Mouse (Mus musculus) E14TG2a.4 (cell line): Measurements from ENCODE around the gene Ect2.

Experiments
- H3K27me3 ChIP-seq: 2 replicates; pipeline ENCODE4 v1.6.1; 2014; ENCODE audit warnings: low read length, control low read depth; ENCODE audit not compliant: insufficient read depth
- H3K36me3 ChIP-seq: 2 replicates; pipeline ENCODE4 v1.6.1; 2014; ENCODE audit warnings: low read length, control low read depth; ENCODE audit not compliant: insufficient read depth
- H3K4me1 ChIP-seq: replicated peaks from 2 replicates; pipeline ENCODE4 v1.6.1; 2014; ENCODE audit warnings: low read depth, low read length, control low read depth
- H3K4me3 ChIP-seq: replicated peaks from 2 replicates; pipeline ENCODE4 v1.5.1; 2014; ENCODE audit warnings: mild to moderate bottlenecking, low read length
- H3K9me3 ChIP-seq: 2 replicates; pipeline ENCODE4 v1.6.1; 2014; ENCODE audit warnings: low read length, control low read depth
- CTCF ChIP-seq: conservative IDR thresholded peaks from 2 replicates; pipeline ENCODE4 v1.5.1; 2014; ENCODE audit warnings: low read length
- NANOG ChIP-seq: IDR thresholded peaks from 2 replicates; pipeline ENCODE4 v1.6.1; 2014; ENCODE audit warnings: borderline replicate concordance, low read length, mixed read lengths
- POU5F1 ChIP-seq: IDR thresholded peaks from 2 replicates; pipeline ENCODE4 v1.6.1; 2014; ENCODE audit warnings: low read length, borderline replicate concordance

Ect2 gene

GRCm38 (mm10) chr3:27145733-27146132 is 7.9 kb downstream of the Ect2 start:
- H3K27me3 ChIP-seq = no peaks in the 10 kb centered on the region

GRCm38 (mm10) chr3:27143570-27143969 is 10.1 kb downstream of the Ect2 start:
- peaks cover 54% of the 10 kb centered on the region for H3K4me1 ChIP-seq
- no peaks in the 10 kb centered on the region for H3K9me3 ChIP-seq
- TF ChIP-seq NANOG (no peak), CTCF (no peak), POU5F1 (no peak)
- no peak overlapping the region for H3K4me3 ChIP-seq
- no peaks in the 10 kb centered on the region for H3K27me3 ChIP-seq
- H3K36me3 ChIP-seq = peaks cover 97% of the 10 kb centered on the region

More at GRCm38 (mm10) chr3:27145733-27146132, 7.9 kb downstream of the Ect2 start:
- Histone ChIP-seq H3K4me1 (peaks cover 69% of the 10 kb centered on the region), H3K4me3 (no peak overlapping the region), H3K9me3 (no peaks in the 10 kb centered on the region), H3K36me3 (peaks cover 97% of the 10 kb centered on the region)
- no peak for TF ChIP-seq NANOG
- no peak for TF ChIP-seq CTCF
- no peak for TF ChIP-seq POU5F1

DNA sequence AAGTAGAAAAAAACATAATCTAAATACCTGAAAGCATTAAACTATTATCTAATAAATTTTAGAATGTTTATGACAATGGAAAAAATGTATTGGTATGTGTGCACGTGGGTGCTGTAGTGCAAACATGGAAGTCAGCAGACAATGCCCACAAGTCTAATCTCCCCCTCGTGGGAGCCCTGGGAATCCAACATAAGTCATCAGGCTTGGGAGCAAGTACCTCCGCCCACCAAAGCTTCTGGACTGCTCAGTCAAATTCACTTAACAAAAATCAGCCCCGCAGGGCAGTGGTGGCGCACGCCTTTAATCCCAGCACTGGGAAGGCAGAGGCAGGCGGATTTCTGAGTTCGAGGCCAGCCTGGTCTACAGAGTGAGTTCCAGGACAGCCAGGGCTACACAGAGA is 13.6 kb downstream of the Ect2 start:
- Histone ChIP-seq H3K4me3 (no peak overlapping the region), H3K27me3 (no peaks in the 10 kb centered on the region), H3K4me1 (peaks cover 30% of the 10 kb centered on the region), H3K9me3 (no peaks in the 10 kb centered on the region), H3K36me3 (peaks cover 97% of the 10 kb centered on the region)
- no peak for TF ChIP-seq POU5F1

DNA sequence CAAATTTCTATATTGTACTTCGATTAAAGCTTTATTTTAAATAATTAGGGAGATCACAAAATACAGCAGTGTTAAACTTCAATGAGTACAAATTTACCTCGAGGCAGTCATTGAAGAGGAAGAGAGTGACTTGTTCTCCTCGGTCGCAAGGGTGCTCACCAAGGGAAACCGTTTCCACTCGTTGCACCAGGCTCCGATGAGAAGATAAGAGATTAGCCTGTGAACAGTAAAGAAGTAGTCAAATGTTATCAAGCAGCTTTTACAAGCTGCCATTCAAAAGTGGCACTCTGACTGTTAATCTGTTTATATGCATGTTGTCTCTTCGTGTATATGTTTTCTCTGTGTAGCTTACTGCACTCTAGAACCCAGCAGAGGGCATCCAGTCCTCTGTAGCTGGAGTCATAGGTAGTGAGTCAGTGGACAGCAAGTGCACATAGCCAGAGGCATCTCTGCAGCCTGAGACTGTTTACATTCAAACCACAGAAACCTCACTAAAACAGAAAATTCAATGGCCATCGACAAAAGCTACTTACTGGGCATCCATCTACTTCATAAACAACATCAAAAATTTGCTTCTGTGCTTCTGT is 31.7 kb downstream of the Ect2 start:
- peaks cover 95% of the 10 kb centered on the region for H3K36me3 ChIP-seq
- no peaks in the 10 kb centered on the region for H3K27me3 ChIP-seq
- H3K4me3 ChIP-seq = no peak overlapping the region
- TF ChIP-seq NANOG = no peak
- no peaks in the 10 kb centered on the region for H3K9me3 ChIP-seq
- H3K4me1 ChIP-seq = peaks cover 12% of the 10 kb centered on the region

GRCm38 (mm10) chr3:27120932-27121331 is 32.7 kb downstream of the Ect2 start:
- no peaks in the 10 kb centered on the region for H3K27me3 ChIP-seq
- H3K4me3 ChIP-seq = no peak overlapping the region
- TF ChIP-seq CTCF = no peak
- peaks cover 12% of the 10 kb centered on the region for H3K4me1 ChIP-seq
- no peaks in the 10 kb centered on the region for H3K9me3 ChIP-seq
- H3K36me3 ChIP-seq = peaks cover 95% of the 10 kb centered on the region

DNA sequence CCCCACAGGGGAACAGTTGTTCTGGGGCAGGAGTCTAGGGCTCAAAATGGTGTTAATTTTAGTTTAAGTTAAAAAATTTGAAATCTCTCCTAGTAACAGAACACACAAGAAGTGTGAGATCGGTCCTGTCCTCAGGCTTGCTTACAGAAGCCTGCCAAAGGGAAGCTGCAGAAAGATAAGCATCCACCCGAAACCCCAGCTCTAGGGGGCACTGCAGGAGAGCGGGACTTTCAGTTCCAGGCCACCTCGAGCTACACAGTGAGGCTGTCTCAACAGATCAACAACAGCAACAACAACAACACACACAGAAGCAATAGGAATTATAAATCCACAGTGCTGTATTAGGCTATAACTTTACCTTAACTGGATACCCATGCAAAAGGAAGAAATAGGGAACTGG is 35.5 kb downstream of the Ect2 start:
- TF ChIP-seq CTCF = no peak
- TF ChIP-seq POU5F1 = no peak
- no peak for TF ChIP-seq NANOG
- Histone ChIP-seq H3K9me3 (no peaks in the 10 kb centered on the region), H3K36me3 (peaks cover 88% of the 10 kb centered on the region), H3K4me3 (no peak overlapping the region), H3K4me1 (0 out of 2 replicates have a peak, but pooled peaks cover 2% of the 10 kb centered on the region), H3K27me3 (no peaks in the 10 kb centered on the region)

DNA sequence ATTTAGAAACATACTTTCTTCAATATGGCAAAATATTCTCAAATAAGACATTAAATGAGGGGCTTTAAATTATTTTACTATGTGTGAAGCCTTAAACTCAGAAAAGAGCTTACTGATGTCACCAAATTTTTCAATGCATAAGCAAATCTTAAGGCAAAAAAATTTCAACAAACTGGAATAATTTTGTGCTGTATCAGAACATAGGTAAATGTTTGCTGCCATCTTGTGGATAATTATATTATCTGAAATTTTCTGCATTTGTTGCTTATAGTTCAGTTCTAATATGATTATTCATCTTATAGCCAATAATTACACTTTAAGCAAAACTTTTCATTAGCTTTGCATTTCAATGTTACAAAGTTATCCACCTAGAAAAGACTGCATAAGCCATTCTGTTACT is 42.8 kb downstream of the Ect2 start:
- peaks cover 88% of the 10 kb centered on the region for H3K36me3 ChIP-seq

GRCm38 (mm10) chr3:27109109-27109508 is 44.6 kb downstream of the Ect2 start:
- Histone ChIP-seq H3K27me3 (no peaks in the 10 kb centered on the region), H3K4me1 (peaks cover 20% of the 10 kb centered on the region), H3K36me3 (peaks cover 88% of the 10 kb centered on the region), H3K9me3 (no peaks in the 10 kb centered on the region), H3K4me3 (no peak overlapping the region)
- TF ChIP-seq NANOG (no peak), CTCF (no peak), POU5F1 (no peak)

More for the DNA sequence above, 42.8 kb downstream of the Ect2 start:
- Histone ChIP-seq H3K9me3 (no peaks in the 10 kb centered on the region), H3K27me3 (no peaks in the 10 kb centered on the region), H3K4me1 (peaks cover 17% of the 10 kb centered on the region), H3K4me3 (no peak overlapping the region)
- TF ChIP-seq POU5F1 = no peak
- TF ChIP-seq NANOG = no peak
- TF ChIP-seq CTCF = no peak

DNA sequence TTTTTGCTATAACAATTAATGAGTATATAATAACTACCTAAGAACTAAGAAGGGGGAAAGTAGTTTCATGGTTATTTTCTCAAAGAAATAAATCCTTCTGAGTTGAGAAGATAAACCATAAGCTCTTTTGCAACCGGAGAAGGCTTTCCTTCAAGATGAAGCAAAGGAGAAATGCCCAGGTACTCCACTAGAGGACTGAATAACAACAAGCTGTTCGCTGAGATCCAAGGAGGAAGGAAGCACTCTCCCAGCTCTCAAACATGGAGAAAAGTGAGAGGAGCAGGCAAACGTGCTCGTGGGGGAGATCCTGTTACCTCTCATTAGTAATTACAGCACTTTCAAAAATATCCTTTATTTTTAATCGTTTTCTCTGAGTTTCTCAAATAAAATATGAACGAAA is 46.5 kb downstream of the Ect2 start:
- no peaks in the 10 kb centered on the region for H3K27me3 ChIP-seq
- no peak overlapping the region for H3K4me3 ChIP-seq
- TF ChIP-seq POU5F1 (no peak), NANOG (no peak), CTCF (no peak)
- H3K4me1 ChIP-seq = peaks cover 20% of the 10 kb centered on the region
- H3K9me3 ChIP-seq = no peaks in the 10 kb centered on the region
- H3K36me3 ChIP-seq = peaks cover 94% of the 10 kb centered on the region
